Mouse (Mus musculus): ENCODE results near the gene Tex19.1.

DNA sequence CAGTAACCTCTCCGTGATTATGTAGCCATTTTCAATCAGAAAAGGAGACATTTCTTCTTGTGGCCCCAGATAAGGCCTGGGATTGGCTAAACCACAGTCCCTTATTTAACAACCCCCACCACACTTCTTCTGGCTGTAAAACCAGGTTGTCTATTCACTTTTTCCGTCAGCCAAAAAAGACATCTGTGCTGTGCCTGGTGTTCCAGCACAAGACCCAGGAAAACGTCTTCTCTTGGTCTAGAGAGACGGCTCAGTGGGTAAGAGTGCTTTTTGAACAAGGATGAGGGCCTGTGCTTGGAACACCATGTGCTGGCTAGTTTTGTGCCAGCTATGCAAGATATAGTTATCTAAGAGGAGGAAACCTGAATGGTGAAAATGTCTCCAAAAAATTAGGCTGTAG lies 22.5 kb upstream of the Tex19.1 start:
- TF ChIP-seq CTCF (conservative IDR thresholded peaks at IDR 0.05; ENCODE audit: insufficient read depth, insufficient read length, low read depth, low read length) (no peak), POLR2A (IDR thresholded peaks at IDR 0.05; ENCODE audit: low read depth, low read length) (no peak)

Data from kidney, adult 2 months (tissue).